Mouse (Mus musculus) hematopoietic stem cell, adult 5-6 weeks (primary cell): ENCODE measurements around the gene Lrrc74a. TPM values are rescaled to one million over a fixed set of nuclear protein-coding genes. Genes with fewer than 3 reads are reported as not detected.

ENCODE experiments used
- ATAC-seq, 2 experiments: fragments of 125-278 bp in 1 of 2; replicated peaks in 1 of 2; 2 replicates each; pipeline ENCODE4 v1.8.0; 2016 to 2017; ENCODE audit warnings: inconsistent platforms in 2 of 2, mild to moderate bottlenecking in 2 of 2, moderate number of reproducible peaks in 2 of 2, low read depth in 1 of 2, moderate TSS enrichment in 1 of 2; ENCODE audit not compliant: low FRiP score in 2 of 2, poor library complexity in 2 of 2, severe bottlenecking in 2 of 2, insufficient read depth in 1 of 2, low TSS enrichment in 1 of 2
- total RNA-seq: library from RNA; stranded (forward); fragments of 172-1452, 232-1000 nt; gene quantifications from 2 replicates; pipeline ENCODE4 v1.2.3, GENCODE M21; 2017

Gene Lrrc74a
- not detected in 2 replicates for total RNA-seq

DNA sequence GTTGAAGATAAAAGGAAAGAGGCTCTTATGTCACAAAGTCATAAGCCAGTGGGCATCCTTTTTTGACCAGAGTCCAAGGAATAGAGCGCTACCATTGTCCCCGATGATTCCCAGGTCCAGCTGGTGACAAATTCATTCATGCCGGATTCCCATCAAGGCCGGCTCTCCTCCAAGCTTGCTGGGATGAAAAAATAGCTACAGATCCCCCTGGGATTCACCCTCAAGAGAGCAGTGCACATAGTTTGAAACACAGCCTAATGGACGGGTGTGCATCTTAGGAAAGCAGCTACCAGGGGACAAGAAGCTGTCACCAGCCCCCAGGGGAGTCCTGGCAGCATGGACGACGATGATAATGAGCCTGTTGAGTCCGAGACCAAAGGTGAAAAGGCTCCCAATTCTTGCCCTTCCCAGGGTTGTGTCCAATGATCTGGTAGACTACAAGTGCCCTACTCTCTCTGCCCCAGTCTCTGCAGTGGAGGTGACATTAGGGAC, at the start of gene Lrrc74a:
TSS of gene Lrrc74a (plus strand) at position 51 of the 492 bp plus-strand sequence.
- no peak for ATAC-seq

DNA sequence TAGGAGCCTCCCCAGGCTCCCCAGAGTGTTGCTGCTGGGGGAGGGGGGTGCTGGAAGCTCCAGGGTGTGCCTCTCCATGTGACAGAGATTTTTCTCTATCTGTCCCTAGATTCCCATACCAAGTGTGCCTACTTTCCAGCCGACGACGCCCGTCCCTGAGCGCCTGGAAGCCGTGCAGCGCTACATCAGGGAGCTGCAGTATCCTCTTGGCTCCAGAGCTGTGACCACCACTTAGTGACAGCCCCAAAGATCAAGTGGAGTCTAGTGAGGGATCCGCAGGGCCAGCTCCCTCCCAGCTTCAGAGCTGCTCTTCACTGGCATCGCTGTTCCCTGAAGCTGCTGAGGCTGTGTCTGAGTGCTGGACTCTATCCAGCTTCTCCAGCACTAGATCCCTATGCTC, 48.9 kb upstream of the Lrrc74a start:
- no peak for ATAC-seq

DNA sequence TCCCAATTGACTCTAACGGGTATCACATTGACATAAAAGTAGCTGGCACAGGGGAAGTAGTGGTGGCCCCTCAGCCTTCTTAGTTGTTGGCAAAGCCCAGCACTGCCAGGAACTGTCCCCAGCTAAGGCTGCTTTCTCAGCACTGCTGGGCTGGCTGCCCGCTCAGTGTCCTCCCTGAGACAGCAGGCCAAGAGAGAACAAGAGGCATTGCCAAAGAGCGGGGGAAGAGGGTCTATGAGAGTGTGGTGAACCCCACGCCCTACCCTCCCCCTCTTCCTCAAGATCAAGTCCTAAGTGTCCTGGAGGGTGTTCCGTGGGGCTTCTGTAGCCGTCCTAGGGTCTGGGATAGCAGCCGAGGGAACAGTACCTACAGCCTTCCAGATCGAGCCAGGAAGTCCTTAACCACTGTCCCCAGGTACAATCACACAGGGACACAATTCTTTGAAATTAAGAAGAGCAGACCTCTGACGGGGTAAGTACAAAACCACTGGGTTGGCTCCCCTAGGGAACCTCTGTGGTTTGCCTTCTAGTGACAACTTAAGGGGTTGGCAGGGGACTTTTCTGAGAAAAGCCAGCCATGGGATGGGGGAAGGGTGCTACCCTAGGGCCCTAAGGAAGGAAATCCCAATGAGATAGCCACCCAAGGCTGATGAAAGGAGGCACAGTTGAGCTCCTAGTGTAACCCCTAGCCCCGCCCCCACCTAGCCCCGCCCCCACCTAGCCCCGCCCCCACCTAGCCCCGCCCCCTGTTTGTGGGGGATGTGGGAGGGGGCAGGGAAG, 47.4 kb upstream of the Lrrc74a start:
- peak; percentile 65 to 67 for ATAC-seq

DNA sequence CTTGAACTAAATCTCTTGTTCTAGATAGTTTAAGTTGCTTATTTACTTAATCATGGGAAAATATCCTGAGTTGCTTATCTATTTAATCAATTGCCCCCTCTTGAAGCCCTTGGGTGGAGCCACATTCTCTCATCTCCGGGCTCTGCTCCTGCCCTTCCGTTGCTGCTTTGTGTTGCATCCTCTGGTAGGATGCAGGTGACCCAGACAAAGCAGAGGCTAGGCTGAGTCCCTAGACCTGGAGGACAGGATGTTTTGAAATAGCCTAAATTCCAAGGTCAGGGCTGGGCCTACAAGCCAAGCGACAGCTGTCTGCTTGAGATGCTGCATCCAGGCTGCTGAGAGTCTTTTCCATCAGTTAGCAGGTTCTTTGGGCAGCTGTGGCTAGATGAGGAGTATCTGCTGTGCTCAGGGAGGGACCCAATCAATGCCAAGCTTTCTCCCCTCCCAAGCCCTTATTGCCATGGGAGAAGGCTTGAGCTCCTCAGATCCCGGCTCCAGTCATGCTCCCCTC, 46.7 kb upstream of the Lrrc74a start:
- no peak for ATAC-seq

DNA sequence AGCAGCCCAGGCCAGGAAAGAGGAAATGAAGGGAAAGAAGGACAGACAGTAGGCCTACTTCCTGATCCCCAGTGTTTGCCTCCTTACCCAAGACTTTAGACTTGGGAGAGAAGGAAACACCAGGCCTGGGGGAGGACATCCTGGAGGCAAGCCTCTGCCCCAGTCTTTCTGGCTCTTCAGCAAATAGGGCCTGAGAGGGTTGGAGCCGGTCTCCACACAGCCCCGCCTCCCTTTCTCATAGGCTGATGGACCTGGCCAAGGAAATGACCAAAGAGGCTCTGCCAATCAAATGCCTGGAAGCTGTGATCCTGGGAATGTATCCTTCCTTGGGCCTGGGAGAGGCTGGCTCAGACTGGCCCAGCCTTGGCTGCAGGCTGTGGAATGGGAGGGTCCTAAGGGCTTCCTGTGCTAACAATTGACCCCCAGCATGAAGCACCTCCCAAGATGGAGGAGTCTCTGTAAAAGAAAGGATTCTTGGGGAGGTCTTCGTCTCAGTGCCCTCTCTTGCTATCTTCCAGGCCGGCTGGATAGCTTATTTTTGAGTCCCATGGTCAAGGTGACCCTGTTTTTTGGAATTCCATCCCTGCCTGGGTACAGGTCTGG, 46.1 kb upstream of the Lrrc74a start:
- no peak for ATAC-seq

DNA sequence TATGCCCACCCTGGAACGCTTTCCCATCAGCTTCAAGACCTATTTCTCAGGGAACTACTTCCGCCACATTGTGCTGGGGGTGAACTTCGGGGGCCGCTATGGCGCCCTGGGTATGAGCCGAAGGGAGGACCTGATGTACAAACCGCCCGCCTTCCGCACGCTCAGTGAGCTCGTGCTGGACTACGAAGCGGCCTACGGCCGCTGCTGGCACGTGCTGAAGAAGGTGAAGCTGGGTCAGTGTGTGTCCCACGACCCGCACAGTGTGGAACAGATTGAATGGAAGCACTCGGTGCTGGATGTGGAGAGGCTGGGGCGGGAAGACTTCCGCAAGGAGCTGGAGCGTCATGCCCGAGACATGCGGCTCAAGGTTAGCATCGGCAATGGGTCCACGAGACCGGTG, 45.3 kb upstream of the Lrrc74a start:
- no peak for ATAC-seq

DNA sequence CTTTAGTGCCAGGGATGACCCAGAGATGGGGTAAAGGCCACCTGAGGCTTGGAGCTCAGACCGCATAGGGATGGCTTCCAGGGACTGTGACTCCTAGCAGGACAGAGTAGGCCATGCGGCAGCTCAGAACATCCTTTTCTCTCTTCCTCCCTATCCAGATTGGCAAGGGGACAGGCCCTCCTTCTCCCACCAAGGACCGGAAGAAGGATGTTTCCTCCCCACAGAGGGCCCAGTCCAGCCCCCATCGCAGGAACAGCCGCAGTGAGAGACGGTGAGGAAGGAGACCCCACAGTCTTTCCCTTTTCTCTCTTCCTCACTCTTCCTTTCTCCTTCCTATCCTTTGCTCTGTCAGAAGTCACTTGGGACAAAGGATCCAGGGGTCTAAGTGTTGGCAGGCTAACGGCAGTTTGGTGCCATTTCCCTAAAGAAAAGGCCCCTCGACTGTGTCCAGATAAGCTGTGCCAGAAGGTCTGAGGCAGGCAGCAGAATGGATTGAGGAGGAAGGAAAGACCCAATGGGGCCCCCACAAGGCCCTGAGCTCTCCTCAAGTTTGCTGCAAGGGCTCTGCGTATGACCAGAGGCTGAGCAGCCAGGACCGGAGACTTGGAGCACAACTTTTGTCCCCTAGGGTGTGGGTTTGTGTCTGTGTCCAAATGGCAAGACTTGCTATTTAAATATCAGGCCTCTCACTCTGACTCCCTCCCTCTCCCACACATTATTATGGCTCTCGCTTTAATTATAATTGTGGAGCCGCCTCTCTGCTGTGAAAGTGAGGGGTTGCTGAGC, 43.3 kb upstream of the Lrrc74a start:
- no peak for ATAC-seq

DNA sequence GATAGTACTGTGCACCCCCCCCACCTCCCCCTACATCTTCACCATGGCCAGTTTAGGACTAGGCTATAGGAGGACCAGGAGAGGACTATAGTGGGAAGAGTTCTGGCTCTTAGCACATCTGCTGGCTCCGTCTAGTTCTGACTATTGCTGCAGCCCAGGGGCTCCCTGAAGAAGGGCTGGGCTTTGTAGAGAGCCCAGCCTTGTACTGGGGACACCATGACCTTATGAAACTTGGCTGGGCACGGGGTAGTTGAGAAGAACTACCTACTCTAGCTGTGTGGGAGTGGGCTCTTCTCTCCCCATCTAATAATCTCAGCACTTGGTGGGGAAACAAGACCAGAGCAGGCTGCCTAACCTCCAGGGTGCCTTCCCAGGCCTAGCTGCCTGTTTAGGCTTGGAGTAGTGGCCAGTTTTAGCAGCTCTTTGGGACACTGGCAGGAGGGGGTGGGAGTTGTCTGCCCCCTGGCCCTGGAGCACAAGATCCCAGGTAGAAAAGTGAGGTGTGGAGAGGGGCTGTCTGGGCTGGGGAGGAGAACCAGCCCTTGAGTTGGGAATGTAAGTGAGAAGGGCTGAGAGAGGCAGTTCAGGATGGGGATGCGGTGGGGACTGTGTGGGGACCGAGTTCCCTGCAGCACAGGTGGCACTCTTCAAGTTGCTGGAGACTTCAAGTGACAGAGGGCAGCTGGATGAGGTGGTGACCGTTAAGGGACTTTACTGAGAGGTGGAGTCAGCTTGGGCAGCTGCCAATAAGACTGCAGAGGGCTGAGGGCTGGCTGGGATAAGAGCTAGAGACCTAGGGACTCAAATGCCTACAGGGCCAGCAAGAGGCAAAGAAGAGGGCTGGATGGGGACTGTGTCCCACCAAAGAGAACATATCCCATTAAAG, 41.5 kb upstream of the Lrrc74a start:
- no peak for ATAC-seq

DNA sequence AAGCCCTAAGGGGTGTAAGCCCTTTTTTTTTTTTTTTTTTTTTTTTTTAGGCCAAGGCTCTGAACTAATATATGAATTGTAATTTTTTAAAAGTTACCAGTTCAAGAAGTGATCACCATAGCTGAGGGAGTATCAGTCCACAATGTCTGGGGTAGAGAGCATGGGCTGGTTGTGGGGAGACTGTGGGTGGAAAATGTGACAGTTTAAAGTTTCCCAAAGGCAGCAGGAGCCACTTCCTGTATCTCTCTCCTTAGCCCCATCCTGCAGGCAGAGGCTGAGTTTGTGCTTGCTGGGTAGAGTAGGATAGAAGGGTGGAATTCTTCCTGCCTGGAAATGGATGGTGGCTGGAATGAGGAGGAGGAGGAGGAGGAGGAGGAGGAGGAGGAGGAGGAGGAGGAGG, 40.8 kb upstream of the Lrrc74a start:
- no peak for ATAC-seq

DNA sequence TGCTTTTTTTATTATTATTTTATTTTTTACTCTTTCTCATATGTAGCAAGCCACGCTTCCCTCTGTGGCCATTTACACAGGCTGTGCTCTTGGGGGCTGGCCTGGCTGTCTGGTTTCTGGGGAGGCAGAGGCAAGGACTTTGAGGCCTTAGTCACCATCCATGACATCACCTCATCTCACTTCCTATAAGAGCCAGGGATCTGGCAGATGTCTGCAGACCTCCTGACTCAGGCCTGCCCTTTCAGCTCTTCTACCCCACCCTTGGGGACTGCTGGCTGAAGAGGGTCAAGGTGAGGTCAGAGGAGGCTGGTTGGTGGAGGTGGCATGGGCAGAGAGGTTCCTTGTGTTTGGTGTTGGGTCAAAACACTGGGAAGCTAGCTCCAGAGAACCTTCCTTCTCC, 39.7 kb upstream of the Lrrc74a start:
- no peak for ATAC-seq

DNA sequence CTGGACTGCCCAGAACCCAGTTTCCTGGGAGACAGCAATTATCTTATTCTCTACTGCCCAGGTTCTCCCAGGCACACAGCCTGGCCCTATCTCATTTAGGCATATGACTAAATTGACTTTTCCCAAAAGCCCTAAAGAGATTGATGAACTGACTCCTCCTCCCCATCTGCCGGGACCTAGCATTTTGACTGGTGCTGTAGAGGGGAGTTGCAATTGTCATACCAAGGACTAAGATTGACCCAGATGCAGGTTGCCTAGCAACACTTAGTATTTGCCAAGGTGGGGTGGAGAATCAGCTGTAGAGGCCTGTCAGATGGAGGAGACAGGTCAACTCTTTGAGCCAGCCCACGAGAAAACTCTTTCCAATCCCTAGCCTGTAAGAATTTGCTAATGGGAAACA, 36.2 kb upstream of the Lrrc74a start:
- no peak for ATAC-seq

DNA sequence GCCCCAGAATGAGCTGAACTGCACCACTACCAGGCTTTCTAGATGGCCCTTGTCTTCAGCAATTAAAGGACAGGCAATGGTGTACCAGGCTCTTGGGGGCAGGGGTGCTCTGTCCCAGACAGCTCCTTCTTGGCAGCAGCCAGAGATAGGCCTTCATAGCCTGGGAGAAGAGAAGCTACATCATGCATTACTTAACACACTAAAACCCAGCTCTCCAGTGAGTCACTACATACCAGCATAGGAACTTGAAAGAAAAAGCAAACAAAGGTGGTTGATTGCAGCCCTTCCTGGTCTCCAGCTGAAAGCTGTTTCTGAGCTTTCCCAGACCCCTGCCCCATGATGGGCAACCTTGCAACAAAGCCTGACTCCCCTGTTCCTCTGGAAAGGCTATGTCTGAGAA, 35.6 kb upstream of the Lrrc74a start:
- ATAC-seq = no peak

DNA sequence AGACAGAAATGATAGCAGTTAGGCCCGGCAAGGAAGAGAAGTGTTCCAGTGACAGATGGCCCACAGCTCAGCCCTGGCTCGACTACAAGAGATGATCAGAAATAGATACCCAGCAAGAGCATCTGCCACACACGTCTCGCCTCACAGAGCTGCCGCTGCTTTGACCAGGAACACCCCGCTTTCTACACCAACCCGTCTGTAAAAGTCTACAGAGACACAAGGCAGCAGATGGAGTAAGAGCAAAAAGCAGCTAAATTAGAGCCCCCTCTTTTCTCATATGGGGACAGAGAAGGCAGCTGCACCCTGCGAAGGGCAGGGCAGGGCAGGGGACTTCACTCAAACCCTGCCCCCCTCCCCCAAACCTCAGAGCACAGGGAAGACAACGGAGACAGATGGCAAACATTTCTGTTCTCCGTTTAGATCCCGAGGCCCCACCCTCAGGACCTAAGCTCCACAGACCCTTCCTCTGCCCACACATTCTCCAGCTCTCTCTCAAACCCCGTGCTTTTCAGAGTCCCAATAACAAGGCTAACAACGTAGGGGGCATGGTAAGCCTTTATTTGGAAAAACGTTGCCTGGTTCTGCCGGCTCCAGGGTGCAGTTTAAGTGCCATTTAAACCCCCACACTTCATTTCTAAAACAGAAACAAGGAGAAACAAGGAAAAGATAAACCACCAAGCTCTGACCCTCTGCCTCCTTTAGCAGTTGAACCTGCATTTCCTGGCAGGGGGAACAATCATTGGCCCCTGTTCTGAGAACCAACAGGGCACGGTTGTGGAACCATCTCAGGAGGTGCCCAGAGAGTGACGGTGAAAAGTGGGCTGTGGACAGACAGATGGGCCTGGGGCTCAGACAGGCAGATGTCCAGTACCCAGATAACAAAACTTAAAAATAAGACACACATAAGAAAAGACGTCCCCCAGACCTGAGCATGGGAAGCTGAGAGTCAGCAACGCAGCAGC, 33.9 kb upstream of the Lrrc74a start:
- no peak for ATAC-seq

DNA sequence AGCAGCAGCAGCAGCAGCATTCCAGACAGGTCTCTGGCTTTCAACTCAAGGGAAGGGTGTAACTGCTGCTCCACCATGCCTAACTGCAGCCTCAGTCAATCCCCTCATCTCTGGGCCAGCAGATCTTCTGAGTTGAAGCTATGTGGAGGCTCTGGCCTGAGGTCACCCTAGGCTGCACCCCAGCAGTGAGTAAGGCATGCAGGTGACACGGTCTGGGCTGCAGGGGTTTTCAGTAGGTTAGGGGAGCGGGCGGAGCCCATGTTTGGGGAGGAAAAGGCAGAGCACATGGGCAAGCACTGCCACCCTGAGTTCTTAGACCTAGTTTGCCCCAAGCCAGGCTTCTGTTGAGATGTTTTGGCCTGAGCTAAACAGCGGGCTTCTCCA, 33.2 kb upstream of the Lrrc74a start:
- ATAC-seq = no peak

DNA sequence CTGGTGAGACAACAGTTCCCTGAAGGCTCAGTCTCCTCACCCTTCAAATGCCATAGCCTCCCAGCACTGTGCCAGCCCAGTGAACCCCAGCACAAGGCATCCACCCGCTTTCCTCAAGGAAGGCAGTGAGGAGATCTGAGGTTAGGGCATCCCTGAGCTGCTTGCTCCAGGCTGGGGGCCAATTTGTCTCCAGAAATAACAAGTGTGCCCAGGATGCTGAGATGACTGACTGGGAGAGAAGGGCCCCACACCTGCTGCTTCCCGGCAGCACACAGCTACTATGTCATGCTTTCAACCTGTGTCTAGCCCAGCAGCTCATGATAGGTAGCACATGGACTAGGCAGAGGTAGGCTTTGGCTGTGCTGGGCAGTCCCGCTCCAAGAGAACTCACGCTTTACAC, 32.7 kb upstream of the Lrrc74a start:
- no peak for ATAC-seq

DNA sequence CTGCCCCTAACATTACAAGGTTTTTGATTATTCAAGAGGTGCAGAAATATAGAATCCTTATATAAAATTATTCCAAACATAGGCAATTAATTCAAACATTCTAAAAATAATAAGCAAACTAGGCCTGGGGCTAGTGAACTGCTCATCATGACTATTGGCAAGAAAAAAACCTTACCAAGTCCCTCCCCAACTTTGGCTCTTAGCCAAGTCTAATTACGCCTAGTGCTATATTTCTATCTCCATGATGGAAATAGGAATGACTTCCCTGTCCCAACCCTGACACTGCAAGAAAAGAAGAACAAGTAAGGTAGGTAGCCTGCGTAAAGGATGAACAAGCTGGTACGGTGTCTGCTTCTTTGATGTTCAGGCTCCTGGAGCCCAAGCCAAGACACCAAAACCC, 31.5 kb upstream of the Lrrc74a start:
- no peak for ATAC-seq
